Mouse (Mus musculus) liver, embryonic 14.5 days (tissue): ENCODE results near the gene Man2a1. TPM values are rescaled to one million over a fixed set of nuclear protein-coding genes. Genes with fewer than 3 reads are reported as not detected.
A peak's percentile ranks its signal among the peaks of the same experiment; 100 is the strongest.

ENCODE experiments used
- ATAC-seq: fragments of 200-750 bp; cut with Nextera tagmentation; 2 replicates; pipeline ENCODE4 v1.8.0; 2017; ENCODE audit warnings: moderate number of reproducible peaks, mild to moderate bottlenecking, moderate library complexity; ENCODE audit not compliant: insufficient read depth
- DNase-seq, 3 experiments: peaks; one replicate each; pipeline ENCODE4 v3.0.0-alpha.2; 2012 to 2013; ENCODE audit warnings: low read depth in 3 of 3, low spot score in 3 of 3
- H3K27ac ChIP-seq: fragments of 300-500 bp; sonication (generic); 2 replicates; pipeline ENCODE4 v1.5.1; 2014; ENCODE audit warnings: moderate library complexity, mild to moderate bottlenecking, control low read depth, inconsistent platforms
- H3K27me3 ChIP-seq: fragments of 300-500 bp; sonication (generic); 2 replicates; pipeline ENCODE4 v1.6.1; 2014; ENCODE audit warnings: mild to moderate bottlenecking, low read length, moderate library complexity; ENCODE audit not compliant: control insufficient read depth, insufficient read depth
- H3K36me3 ChIP-seq: fragments of 300-500 bp; sonication (generic); replicated peaks from 2 replicates; pipeline ENCODE4 v1.6.1; 2014; ENCODE audit warnings: low read depth; ENCODE audit not compliant: control insufficient read depth, insufficient read depth
- H3K4me1 ChIP-seq, 2 experiments: fragments of 200-500 bp in 1 of 2; fragments of 300-500 bp in 1 of 2; sonication (generic) in 1 of 2; replicated peaks; 2 replicates each; pipeline ENCODE4 v1.6.1; 2012 to 2014; ENCODE audit warnings: antibody characterized with exemption in 1 of 2, inconsistent platforms in 1 of 2, low read length in 1 of 2; ENCODE audit not compliant: control insufficient read depth in 2 of 2, insufficient read depth in 2 of 2
- H3K4me2 ChIP-seq: fragments of 300-500 bp; sonication (generic); 2 replicates; pipeline ENCODE4 v1.6.1; 2014; ENCODE audit warnings: low read depth, mild to moderate bottlenecking, control low read depth, moderate library complexity
- H3K4me3 ChIP-seq, 2 experiments: fragments of 200-500 bp in 1 of 2; fragments of 300-500 bp in 1 of 2; sonication (generic) in 1 of 2; 2 replicates each; pipeline ENCODE4 v1.5.1; 2012 to 2014; ENCODE audit warnings: low read depth in 2 of 2, low read length in 2 of 2, mild to moderate bottlenecking in 2 of 2, control low read depth in 1 of 2, inconsistent platforms in 1 of 2, moderate library complexity in 1 of 2; ENCODE audit not compliant: insufficient read depth in 1 of 2
- H3K9ac ChIP-seq: fragments of 300-500 bp; sonication (generic); replicated peaks from 2 replicates; pipeline ENCODE4 v1.6.1; 2014; ENCODE audit warnings: mild to moderate bottlenecking, control low read depth, moderate library complexity
- H3K9me3 ChIP-seq: fragments of 300-500 bp; sonication (generic); 2 replicates; pipeline ENCODE4 v1.6.1; 2016; ENCODE audit warnings: low read length, mixed read lengths; ENCODE audit not compliant: control insufficient read depth
- CTCF ChIP-seq: IDR thresholded peaks from 2 replicates; pipeline ENCODE4 v1.5.1; 2016; ENCODE audit warnings: antibody characterized with exemption, low read depth, control low read depth
- EP300 ChIP-seq: IDR thresholded peaks from 2 replicates; pipeline ENCODE4 v1.6.1; 2016; ENCODE audit warnings: antibody characterized with exemption, low read depth
- WGBS: fragments of 180-500 bp; shearing (Covaris S2); extraction: QIAGEN DNeasy Blood & Tissue Kit; methylation state at CpG from one replicate; pipeline ENCODE4 v1.1.7; 2014; ENCODE audit not compliant: insufficient replicate concordance; 5-methylcytosine and 5-hydroxymethylcytosine counted together
- polyA plus RNA-seq, 2 experiments: library from polyadenylated mRNA; depleted of rRNA in 1 of 2; stranded (reverse) in 1 of 2; unstranded in 1 of 2; fragments of >200 nt; fragmentation: Nextera tagmentation in 1 of 2; extraction: Ambion mirVana in 1 of 2; gene quantifications; 2 replicates each; pipeline versions ENCODE4 v1.2.1 to v1.2.3; 2012 to 2014

The Man2a1 gene
- polyA plus RNA-seq, 2 experiments, result 3.2 to 9.1 TPM

- ATAC-seq (peak; percentile 42; the same call in 1 of the 2 replicates), DNase-seq (no peak)
- TF ChIP-seq CTCF (no peak), EP300 (no peak)
- no peak overlapping the region for H3K27ac ChIP-seq
- no peaks in the 10 kb centered on the region for H3K27me3 ChIP-seq
- H3K9me3 ChIP-seq, result no peaks in the 10 kb centered on the region
- H3K4me3 ChIP-seq, result no peak overlapping the region
- 65% methylated on average over 4 of the region's 4 CpGs for WGBS
- H3K4me2 ChIP-seq, result no peak overlapping the region
- H3K9ac ChIP-seq, result no peak overlapping the region
- peaks cover 4 to 27% of the 10 kb centered on the region in 2 experiments; a peak in 2 of 4 replicates for H3K4me1 ChIP-seq
- no peaks in the 10 kb centered on the region for H3K36me3 ChIP-seq
Measured at GRCm38 (mm10) chr17:64617838-64618237, 17.3 kb downstream of the Man2a1 start.

- no peaks in the 10 kb centered on the region for H3K27me3 ChIP-seq
- ATAC-seq (no peak), DNase-seq (no peak)
- H3K4me1 ChIP-seq, result peaks cover 4 to 27% of the 10 kb centered on the region in 2 experiments; a peak in 2 of 4 replicates
- no peaks in the 10 kb centered on the region for H3K9me3 ChIP-seq
- H3K9ac ChIP-seq, result no peak overlapping the region
- H3K27ac ChIP-seq, result no peak overlapping the region
- no peak overlapping the region for H3K4me2 ChIP-seq
- no peaks in the 10 kb centered on the region for H3K36me3 ChIP-seq
- WGBS, result 59% methylated on average over 4 of the region's 4 CpGs
- no peak for TF ChIP-seq EP300
- no peak for TF ChIP-seq CTCF
- H3K4me3 ChIP-seq, result no peak overlapping the region
Measured at GRCm38 (mm10) chr17:64618996-64619395, 18.5 kb downstream of the Man2a1 start.

- H3K4me1 ChIP-seq, result peaks cover 4 to 27% of the 10 kb centered on the region in 2 experiments; a peak in 2 of 4 replicates
- no peaks in the 10 kb centered on the region for H3K36me3 ChIP-seq
- H3K4me3 ChIP-seq, result no peak overlapping the region
- H3K27ac ChIP-seq, result no peak overlapping the region
- H3K9me3 ChIP-seq, result no peaks in the 10 kb centered on the region
- WGBS, result 57% methylated on average over 9 of the region's 9 CpGs
- TF ChIP-seq CTCF, result no peak
- TF ChIP-seq EP300, result no peak
- no peak for ATAC-seq
- no peak overlapping the region for H3K9ac ChIP-seq
- H3K4me2 ChIP-seq, result no peak overlapping the region; the same call in 1 of the 2 replicates
- DNase-seq, result no peak
- H3K27me3 ChIP-seq, result no peaks in the 10 kb centered on the region
Measured at GRCm38 (mm10) chr17:64620135-64620534, 19.6 kb downstream of the Man2a1 start.

- H3K9me3 ChIP-seq, result no peaks in the 10 kb centered on the region
- 76% methylated on average over 3 of the region's 3 CpGs for WGBS
- H3K4me2 ChIP-seq, result no peak overlapping the region; the same call in 1 of the 2 replicates
- TF ChIP-seq EP300 (no peak), CTCF (no peak)
- H3K27ac ChIP-seq, result no peak overlapping the region
- no peaks in the 10 kb centered on the region; the same call in 1 of the 2 replicates for H3K36me3 ChIP-seq
- H3K4me1 ChIP-seq, result peaks cover 4 to 25% of the 10 kb centered on the region in 2 experiments; a peak in 2 of 4 replicates
- no peak for ATAC-seq
- no peak overlapping the region for H3K9ac ChIP-seq
- no peak overlapping the region for H3K4me3 ChIP-seq
- no peaks in the 10 kb centered on the region for H3K27me3 ChIP-seq
- DNase-seq, result no peak
Measured at GRCm38 (mm10) chr17:64620627-64621026, 20.1 kb downstream of the Man2a1 start.

GRCm38 (mm10) chr17:64621226-64621625, 20.7 kb downstream of the Man2a1 start:
- no peak overlapping the region for H3K27ac ChIP-seq
- H3K9ac ChIP-seq, result no peak overlapping the region
- DNase-seq, result no peak
- ATAC-seq, result no peak
- peaks cover 4 to 22% of the 10 kb centered on the region in 2 experiments; a peak in 2 of 4 replicates for H3K4me1 ChIP-seq
- H3K27me3 ChIP-seq, result no peaks in the 10 kb centered on the region
- 70% methylated on average over 8 of the region's 8 CpGs for WGBS
- H3K9me3 ChIP-seq, result no peaks in the 10 kb centered on the region
- H3K4me3 ChIP-seq, result no peak overlapping the region
- TF ChIP-seq EP300 (no peak), CTCF (no peak)
- H3K4me2 ChIP-seq, result no peak overlapping the region
- H3K36me3 ChIP-seq, result no peaks in the 10 kb centered on the region; the same call in 1 of the 2 replicates
